Mouse (Mus musculus): Measurements from ENCODE around the gene Rarb. TPM values are rescaled to one million over a fixed set of nuclear protein-coding genes. Genes with fewer than 3 reads are reported as not detected.

Gene Rarb
- polyA plus RNA-seq, 2 experiments from 2014 or later = not detected

DNA sequence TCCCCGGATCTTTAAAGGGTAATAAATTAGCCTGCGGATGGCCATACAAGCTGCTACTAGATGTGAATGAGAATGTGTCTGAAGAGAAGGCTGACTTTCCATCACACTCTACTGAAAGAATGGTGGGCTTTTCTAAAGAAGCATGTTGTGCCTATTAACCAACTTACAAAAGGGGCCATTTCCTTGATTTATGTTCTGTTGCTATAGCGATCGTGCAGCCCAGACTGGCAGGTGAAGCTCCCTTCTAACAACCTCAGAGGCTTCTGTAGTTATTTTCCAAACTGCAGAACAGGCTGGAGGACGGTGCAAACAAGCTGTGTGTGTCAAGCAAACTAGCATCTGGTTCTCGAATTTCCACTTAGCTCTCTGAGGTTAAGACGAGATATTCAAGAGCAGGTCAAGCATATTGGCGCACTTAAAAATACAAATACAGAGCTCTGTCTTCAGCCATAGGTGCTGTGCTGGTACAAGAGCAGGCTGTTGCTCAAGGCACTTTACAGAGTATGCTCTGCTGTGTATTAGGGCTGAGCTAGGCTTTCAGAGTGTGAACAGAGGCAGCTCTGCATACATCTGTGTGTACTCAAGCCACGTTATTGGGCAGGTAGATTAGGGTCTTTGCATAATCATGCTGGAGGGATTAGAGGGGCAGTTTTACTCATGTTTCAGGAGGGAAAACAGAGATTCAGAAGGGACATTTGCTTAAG, 85.2 kb downstream of the Rarb start:
- no peak for ATAC-seq

DNA sequence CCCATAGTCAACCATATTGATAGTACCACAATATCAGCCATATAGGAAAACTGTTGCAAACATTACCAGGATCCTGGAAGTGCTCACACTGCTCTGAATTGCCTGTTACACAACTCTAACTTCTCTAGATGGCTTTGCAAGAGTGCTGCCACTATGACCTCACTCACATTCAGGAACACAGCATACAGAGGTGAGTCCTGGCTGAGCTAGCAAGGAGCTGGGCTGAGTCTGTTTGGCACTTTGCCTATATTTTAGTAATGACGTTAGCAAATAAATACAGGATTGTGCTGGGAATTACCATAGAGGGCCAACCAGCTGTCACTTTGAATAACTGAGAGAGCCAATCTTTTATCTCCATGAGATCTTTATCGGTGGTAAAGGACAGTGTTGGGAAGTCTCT, 86.9 kb downstream of the Rarb start:
- ATAC-seq = no peak

DNA sequence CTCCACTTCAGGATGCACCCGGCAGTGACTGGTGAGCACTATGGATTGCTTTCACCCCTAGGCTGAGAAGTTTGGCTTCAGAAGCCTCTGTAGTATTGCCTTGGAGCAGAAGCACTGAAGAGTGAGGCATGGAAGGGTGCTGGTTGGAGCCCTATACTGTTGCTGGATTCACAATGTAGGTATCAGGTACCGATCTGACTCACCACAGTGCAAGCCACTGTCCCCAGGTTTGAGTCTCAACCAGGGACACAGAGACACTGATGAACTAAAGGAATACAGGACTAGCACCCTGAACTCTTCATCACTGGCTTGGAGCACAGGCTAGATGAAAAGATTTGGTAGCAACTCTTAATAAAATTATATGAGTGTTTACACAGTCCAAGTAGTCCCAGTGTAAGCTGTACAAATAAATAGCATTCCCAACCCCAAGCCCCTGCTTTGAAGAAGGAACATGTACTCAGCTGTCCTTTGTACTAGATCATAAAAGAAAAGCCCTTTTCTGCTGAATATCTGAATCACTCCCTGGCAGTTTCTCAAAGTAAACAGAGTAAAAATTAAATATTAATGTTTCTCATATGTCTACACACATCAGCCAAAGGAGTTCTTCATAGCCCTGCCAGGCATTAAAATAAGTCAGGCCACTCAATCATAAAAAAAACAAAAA, 90.6 kb downstream of the Rarb start:
- no peak for ATAC-seq

DNA sequence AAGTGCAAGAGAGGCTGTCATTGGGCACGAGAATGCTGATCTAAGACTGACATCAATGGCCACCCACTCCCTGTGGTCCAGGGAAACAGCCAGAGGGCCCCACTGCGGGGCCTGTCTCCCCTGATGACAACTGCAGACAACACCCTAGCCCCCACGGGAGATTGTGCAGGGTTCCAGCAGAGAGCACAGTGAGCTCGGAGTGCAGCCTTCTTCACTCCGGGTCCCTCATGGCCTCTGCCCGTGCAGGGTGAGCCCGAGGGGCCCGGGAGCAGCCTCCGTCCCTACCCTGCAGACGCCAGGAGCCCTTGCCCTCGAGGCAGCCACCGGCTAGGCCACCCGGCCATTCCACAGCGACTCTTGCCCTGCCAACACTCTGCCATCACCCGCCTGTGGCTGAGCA, 95.0 kb downstream of the Rarb start:
- ATAC-seq = no peak

DNA sequence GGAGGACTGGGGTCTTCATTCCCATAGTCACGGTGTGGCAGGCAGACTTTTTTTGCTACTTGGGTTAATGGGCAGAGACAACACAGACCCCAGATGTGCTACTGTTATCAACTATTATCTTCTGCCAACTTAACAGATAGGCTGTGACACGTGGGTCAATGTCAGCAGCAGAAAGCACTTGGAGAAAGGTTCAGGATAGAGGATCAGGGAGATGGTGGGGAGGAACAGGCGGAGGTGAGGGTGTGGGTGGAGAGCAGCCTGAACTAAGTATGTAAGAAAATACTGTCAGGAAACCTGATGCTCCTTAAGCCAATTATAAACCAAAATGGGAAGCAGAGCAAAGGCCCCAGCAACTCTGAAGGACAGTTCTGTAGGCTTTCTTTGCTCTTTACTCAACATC, 101.1 kb downstream of the Rarb start:
- ATAC-seq = no peak

DNA sequence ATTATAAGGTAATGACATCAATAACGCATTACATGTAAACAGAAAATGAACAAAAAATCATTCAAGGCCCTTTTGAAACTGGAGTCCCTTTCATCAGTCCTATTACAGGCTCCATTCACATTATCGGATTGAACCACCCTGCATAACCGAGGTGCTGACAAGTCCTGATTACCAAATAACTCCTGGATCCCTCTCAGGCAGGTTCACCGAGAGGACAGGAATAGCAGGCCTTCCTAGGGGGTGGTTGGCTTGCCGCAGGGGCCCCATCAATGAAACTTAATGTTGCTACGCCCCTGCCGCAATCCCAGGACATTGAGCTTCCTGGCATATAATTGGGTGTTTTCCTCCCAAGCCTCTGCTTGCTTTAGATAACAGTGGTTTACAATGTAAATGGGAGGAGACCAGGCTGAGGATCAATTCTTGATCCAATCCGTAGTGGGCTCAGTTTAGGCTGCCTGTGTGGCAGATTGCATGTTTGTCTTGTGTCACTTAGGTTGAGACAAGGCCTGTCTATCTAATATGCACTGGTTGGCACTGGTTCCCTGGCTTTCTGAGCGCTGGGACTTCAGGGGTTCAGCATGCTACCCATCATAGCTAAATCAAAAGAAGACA, 104.5 kb downstream of the Rarb start:
- no peak for ATAC-seq

DNA sequence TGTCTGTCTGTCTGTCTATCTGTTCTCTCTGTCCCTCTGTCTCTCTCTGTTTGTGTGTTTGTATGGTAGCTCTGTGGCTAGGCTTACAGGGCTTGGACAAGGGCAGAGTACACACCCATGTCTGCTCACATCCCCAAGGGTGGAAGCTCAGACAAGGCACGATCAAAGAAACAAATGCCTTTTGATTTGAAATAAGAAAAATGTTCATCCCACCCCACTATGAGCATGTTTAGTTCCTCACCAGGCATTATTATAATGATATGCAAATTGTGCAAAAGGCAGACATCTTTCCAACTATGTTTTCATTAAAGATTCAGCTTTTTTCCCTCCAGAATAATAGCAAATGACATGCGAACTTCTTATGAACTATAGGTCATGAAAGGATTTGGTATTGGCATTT, 105.2 kb downstream of the Rarb start:
- ATAC-seq = no peak

DNA sequence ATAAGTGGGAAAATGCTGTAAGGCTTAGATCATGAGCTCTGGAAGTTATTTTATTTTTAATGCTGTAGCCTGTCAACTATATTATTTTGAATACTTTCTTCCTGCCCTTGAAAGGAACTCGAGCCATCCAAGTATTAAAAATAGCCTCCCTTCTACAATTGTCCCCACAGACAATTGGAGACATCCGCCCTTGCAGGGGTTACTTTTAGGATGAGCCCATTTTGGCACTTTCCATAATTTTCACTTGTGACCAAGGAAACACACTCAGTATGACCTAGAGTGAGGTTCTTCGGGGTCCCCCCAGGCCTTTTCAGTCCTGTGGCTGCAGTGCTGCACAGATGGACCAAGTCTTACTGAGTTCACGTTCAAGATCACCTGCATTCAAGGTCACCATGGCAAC, 119.7 kb downstream of the Rarb start:
- no peak for ATAC-seq

DNA sequence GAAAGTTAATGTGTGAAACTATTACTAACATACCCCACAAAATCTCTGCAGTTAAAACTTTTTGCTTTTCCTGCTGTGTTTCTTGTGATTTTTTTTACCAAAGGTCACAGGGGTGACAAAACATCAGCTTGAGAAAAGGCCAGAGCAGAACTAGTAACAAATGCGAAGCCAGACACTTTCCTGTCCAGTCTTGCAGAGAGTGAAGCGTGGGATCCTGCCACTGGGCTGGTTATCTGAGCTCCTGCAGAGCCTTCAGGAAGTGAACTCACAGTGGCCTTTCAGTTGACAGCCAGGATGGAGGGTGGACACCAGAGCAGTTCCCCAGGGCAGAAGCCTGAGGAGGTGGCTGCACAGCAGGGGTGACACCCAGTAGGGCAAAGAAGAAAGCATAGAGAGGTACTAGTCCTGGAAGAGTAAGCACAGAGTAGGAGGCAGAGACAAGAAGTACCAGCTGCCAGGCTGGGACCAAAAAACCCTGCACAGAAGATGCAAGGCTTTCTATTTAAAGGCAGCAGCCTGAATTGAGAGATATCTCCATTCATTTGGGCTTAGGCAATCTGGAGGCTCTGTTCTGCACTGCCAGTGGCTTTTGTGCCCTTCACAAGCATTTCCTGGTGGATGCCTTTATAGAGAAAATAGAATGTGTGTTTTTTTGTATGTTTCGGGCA, 123.4 kb downstream of the Rarb start:
- ATAC-seq = no peak

DNA sequence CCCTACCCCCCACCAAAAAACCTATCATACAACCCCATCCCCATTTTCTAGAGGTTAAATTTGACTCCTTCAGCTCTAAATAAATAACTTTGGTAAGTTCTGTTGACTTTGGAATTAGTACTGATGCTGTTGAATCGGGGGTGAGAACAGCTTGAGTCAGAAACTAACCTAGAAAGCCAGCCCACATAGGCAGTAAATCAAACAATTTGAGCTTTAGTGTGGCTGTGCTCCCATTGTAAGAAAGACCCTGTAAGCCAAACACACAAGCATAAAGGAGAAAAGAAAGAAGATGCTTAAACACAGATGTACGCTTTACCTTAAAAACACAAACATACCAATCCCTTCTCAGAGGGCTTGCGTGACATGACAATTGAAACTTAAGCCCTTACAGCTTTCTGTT, 140.6 kb downstream of the Rarb start:
- no peak for ATAC-seq

DNA sequence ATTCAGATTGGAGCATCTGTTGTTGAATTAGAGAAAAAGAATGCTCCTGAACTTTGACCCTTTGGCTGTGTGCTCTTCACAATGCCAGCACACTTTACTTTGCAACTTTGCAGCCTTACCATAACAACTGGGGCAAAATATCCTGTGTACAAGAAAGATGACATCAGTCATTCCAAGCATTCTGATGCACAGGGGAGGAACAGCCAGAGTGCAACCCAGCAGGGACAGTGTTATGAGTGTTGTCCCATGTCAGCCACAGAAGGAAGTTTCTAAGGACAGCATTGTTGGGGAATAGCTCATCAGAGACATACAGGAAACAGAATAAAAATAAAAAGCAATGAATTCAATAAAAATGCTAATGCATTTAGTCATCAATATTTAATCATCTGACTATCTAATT, 141.9 kb downstream of the Rarb start:
- ATAC-seq = no peak

DNA sequence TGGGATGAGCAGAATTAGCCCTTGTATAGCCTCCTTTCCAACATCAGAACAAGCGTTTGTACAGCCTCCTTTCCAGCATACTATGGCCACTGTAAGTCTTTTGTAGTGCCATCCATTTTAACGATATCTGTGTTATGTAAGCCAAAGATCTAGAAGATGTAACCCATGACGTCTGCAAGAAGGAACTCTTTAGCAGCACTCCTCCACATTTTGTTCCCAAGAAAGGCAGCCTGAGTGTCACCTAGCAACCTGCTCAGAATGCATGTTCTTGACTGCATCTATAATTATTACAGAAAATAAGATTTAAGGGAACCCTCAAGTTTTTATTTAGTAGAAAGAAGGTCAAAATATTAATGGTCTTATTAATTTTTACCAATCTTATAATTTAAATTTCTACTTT, 148.4 kb downstream of the Rarb start:
- no peak for ATAC-seq

DNA sequence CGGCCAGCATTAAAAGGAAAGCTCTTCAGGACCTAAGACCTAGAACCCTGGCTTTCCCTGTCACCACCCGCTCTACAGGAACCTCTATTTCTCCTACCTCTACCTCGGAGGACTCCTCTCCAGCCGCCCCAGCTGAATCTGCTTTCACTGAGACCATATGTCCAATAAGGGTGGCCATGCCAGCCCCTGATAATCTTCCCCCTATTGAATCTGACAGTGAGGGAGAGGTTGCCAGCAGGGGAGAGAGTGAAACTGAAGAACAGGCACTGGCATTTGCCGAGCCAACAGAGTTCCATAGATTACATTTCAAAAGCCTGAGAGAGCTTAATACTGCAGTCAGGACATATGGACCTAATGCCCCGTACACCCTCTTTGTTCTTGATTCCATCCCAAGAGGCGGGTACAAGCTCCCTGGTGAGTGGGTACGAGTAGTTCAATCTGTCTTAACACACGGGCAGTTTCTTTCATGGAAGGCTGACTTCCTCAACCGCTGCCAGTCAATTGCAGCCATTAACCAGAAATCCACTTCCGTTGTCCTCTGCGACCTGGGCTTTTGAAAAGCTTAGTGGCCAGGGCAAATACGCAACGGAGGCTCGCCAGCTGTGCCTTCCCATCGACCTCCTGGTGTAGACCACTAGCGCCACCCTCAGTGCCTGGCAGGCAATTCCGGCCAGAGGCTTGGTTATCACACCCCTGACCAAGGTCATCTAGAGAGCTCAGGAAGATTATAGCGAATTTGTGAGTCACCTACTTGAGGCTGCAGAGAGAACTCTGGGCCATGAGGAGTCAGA, 179.6 kb downstream of the Rarb start:
- ATAC-seq = no peak

DNA sequence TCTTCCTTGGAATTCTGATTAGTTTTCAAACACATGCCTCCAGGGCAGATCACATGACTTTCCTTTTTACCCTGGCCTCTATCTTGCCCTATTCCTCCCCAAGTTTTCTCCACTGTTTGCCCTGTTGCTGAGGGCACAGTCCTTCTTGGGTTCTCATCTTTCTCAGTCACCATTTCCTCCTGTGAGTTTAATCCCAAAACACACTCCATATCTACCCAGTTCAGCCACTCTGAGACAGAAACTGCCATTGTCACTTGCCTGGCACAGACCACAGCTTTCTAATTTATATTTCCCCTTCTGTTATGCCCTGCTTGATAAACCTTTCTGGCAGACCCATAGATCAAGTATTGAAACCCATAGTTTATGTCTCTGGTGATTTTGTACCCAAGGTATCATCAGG, 205.0 kb downstream of the Rarb start:
- ATAC-seq = no peak

DNA sequence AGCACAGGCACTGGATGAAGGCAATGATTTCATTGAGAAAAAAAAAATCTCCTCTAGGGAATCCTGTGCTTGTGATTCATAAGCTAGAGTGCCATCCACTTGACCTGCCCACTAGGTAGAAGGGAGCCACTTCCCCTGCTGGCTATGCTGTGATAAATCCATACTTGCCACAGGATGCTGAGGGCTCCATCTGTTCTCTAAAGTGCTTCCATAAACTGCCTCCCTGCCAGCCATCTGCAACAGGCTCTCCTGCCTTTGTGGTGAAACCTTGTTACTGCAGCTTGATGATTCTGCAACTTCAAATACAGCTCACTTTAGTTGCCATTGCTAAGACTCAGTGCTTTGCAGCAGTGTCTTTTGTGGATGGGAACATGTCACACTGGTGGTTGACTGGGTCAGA, 213.5 kb downstream of the Rarb start:
- no peak for ATAC-seq

DNA sequence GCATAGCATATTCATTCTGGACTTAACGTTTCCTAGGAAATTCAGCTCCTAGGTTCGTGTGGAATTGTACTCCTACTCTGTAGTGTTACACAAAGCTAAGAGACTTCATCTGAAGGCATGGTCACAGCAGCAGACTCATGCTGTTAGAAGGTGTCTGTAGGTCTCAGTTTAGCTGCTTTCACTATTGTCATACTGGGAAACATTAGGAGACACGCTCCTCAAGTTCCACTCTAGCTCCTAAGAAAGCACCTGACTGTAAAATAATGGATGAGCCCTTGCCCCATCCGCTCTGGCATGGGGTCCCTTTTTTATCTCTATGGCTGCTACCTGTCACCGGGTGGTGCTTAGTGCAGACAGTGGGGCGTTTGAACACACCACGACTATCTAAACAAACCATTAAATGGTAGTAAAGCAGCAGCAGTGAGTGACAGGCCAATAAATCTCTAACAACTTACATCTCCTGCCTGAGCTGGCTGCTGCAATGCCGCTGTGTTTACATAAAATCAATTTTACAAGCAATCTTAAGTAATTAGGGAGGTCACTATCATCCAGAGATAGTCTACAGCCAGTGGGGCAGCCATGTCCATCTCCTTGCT, 214.4 kb downstream of the Rarb start:
- ATAC-seq = no peak

DNA sequence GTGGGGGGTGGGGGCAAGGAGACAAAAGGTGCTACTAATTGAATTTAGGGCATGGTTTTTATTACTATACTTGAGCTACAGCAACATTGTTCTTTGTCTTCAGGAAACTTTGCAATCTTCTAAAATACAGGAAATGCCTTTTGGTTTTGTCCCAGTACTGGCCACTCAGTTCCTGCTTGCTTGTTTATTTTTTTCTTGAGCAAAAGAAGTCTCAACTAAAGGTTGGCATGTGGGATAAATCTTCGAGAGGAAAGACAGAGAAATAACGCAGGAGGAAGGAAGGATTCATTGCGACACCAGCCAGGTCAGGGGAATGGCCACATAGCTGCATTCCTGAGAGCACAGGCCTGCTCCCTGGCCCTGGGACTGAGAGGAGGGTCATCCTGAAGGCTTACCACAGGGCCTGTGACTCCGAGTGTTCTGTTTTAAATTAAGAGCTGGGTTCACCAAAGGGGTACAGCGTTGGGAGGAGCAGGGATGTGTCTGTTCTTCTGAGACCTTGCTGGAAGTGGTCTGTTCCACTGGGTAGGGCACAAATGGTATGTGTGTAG, 215.8 kb downstream of the Rarb start:
- ATAC-seq = no peak

DNA sequence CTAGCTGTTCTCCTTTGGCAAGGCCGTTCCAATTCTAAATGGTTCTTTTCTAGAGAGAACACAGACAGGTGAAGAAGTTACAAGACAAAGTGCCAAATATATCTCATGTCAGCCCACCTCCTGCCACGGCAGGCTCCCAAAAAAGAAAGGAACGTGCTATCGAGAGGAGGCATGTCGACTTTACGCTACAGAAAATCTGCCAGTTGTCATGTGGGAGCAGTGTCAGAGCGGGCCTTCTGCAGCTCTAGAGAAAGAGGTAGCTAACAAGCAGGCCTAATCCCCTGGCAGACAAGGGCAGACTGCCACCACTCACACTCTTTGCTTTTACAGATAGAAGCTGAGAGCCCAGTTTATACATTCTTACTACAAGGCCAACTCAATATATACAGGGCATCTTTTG, 219.7 kb downstream of the Rarb start:
- ATAC-seq = no peak

DNA sequence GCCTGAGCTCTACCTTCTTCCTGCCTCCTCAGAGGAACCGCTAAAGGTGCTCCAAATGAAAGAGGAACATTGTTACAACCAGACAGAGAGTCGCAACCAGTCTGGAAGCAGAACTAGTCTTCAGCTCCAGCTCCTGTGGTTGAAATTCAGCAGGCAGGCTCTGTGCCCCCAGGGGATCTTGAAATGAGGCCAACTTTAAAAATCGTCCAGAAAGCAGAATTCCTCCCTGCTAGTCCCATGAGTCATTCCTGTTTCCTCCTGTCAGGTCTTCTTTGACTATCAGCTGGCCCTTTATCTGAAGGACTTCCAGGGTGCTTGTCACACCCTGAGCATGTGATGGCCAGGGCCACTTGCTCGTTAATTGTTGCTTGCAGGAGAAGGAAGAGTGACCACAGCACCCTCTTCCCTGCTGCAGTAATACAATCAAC, 220.9 kb downstream of the Rarb start:
- ATAC-seq = no peak

DNA sequence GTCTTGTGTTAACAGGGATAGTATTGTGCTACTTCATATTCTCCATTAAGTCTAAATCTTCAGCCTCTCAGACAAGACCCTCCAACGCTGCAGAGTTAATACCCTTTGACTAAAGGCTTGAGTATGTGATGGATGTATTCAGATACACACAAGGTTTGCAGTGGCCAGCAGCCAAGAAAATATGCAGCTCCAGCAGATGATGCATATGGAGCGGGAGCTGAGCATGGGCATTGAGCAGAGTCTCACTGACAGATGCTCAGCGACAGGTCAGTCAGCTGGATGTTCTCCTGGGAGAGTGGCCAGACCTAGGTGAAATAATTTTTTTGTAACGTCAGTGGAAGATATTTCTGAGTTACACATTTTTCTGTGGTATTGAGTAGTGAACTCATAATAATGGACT, 229.8 kb downstream of the Rarb start:
- ATAC-seq = no peak

DNA sequence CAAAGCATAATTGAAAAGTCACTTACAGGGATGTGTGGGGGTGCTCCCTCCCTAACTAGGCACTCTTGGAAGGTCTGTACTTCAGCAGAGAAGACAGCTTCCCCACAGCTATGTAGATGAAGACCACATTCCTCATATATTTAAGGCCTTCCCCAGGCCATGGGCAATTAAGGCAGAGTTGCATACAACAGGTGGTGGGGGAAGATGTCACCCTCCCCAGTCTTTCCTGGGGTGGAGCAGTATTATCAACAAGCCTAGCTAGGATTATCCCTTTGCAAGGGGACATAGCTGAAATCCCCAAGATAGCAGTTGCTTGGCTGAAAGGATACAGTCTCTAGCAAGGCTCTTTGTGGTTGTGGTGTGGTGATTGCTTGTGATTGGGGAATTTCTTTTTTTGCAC, 240.9 kb downstream of the Rarb start:
- ATAC-seq = no peak

DNA sequence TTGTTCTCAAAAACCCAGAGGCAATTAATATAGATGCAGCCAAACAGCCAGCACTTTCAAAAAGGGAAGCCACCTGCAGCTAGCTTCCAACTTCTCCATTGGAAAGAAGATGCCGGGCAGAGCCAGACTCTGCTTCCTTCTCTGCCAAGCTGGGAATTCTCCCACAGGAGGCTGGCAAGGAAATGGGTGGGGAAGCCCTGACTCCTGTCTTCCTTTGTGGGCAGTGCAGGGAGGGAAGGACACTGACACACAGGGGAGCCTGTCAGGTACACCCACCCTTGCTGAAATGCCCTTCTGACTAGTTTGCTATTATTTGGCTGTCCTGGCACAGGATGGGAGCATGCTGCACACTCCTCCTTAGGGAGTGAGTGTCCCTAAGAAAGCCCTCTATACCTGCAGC, 241.9 kb downstream of the Rarb start:
- ATAC-seq = no peak

All from activated CD4-positive, CD25-positive, alpha-beta regulatory T cell, adult 4 months (primary cell).